Mouse (Mus musculus) ES-Bruce4 (cell line): ENCODE measurements around the gene Cryba2. TPM values are rescaled to one million over a fixed set of nuclear protein-coding genes. Genes with fewer than 3 reads are reported as not detected.

Experiments
- H3K27ac ChIP-seq: 2 replicates; pipeline ENCODE4 v1.5.1; 2012; ENCODE audit warnings: low read length, inconsistent platforms; ENCODE audit not compliant: insufficient read depth
- H3K27me3 ChIP-seq: 2 replicates; pipeline ENCODE4 v1.6.1; 2012; ENCODE audit warnings: mild to moderate bottlenecking, low read length, inconsistent platforms; ENCODE audit not compliant: control insufficient read depth, poor library complexity, insufficient read depth, severe bottlenecking
- H3K36me3 ChIP-seq: 2 replicates; pipeline ENCODE4 v1.6.1; 2012; ENCODE audit warnings: inconsistent platforms, mild to moderate bottlenecking, low read length, moderate library complexity; ENCODE audit not compliant: control insufficient read depth, poor library complexity, insufficient read depth, severe bottlenecking
- H3K4me1 ChIP-seq: one replicate; pipeline ENCODE4 v1.8.1; 2011; ENCODE audit warnings: low read length; ENCODE audit not compliant: control insufficient read depth, insufficient read depth
- H3K4me3 ChIP-seq: 2 replicates; pipeline ENCODE4 v1.5.1; 2011; ENCODE audit warnings: low read depth, mild to moderate bottlenecking, low read length
- H3K9ac ChIP-seq: 2 replicates; pipeline ENCODE4 v1.6.1; 2012; ENCODE audit warnings: low read depth, mild to moderate bottlenecking, inconsistent platforms; ENCODE audit not compliant: poor library complexity, severe bottlenecking
- H3K9me3 ChIP-seq: replicated peaks from 2 replicates; pipeline ENCODE4 v1.6.1; 2012; ENCODE audit warnings: mild to moderate bottlenecking, low read length, inconsistent platforms; ENCODE audit not compliant: control insufficient read depth, poor library complexity, insufficient read depth, severe bottlenecking
- CTCF ChIP-seq: IDR thresholded peaks from one replicate; pipeline ENCODE4 v1.8.1; 2011; ENCODE audit warnings: low read depth, low read length
- EP300 ChIP-seq: IDR thresholded peaks from 2 replicates; pipeline ENCODE4 v1.6.1; 2011; ENCODE audit warnings: low read depth, low read length; ENCODE audit not compliant: insufficient read depth
- POLR2A ChIP-seq: IDR thresholded peaks from one replicate; pipeline ENCODE4 v1.8.1; 2011; ENCODE audit warnings: low read length; ENCODE audit not compliant: insufficient read depth
- polyA plus RNA-seq: library from polyadenylated mRNA; stranded (reverse); fragments of >200 nt; gene quantifications from 2 replicates; pipeline ENCODE4 v1.2.4, GENCODE M21; 2011; ENCODE audit warnings: low read depth; ENCODE audit not compliant: missing spikeins, insufficient read depth, insufficient read length

Gene Cryba2
- polyA plus RNA-seq: not detected in 2 replicates

DNA sequence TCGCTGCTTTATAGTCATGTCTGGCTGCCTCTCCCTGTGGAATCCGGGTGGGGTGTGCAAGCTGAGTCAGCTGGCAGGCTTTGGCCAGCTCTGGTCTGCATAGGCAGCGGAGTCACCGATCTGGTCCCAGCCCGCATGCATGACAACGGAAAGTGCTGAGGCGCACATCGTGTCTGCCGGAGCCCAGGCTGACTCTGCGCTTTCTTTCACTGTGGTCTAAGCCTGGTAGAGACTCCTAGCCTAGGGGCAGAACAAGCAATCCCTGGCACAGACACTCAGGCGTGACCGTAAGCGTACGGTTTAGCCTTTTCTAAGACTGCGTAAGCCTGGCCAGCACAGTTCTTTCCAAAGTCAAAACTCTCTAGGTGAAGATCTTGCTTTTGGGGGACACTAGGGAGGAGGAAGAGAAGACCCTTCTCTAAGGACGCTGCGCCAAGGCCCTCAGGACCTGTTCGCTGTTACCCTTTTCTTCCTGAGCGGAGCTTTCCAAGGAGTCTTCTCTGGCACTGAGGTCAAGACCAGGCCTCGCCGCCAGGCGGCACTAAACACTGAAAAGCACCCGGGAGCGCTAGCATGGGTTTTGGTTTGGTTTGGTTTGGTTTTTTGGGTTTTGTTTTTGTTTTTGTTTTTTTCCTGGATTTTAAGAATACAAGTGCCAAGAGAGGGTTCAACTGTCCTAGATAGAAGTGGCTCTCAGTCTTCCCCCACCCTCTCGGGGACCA lies at the start of gene Cryba2:
Gene Cryba2, minus strand, starts transcription at position 10 of the 722 bp plus-strand sequence.
- H3K27ac ChIP-seq: no peak within 1 kb of the TSS
- H3K4me3 ChIP-seq: peak within 1 kb of the TSS; percentile 41
- no peaks in the 10 kb centered on the region for H3K9me3 ChIP-seq
- no peaks in the 10 kb centered on the region for H3K36me3 ChIP-seq
- H3K4me1 ChIP-seq: no peaks in the 10 kb centered on the region
- 0 out of 2 replicates have a peak, but pooled peaks cover 3% of the 10 kb centered on the region for H3K27me3 ChIP-seq
- no peak within 1 kb of the TSS for H3K9ac ChIP-seq
- TF ChIP-seq POLR2A: no peak
- TF ChIP-seq EP300: 0 out of 2 replicates have a peak, but pooled peaks have one; percentile 12
- TF ChIP-seq CTCF: peak; percentile 80

- Histone ChIP-seq H3K27me3 (peaks cover 3% of the 10 kb centered on the region), H3K4me1 (no peaks in the 10 kb centered on the region), H3K9ac (no peak overlapping the region), H3K4me3 (no peak overlapping the region), H3K36me3 (no peaks in the 10 kb centered on the region), H3K9me3 (no peaks in the 10 kb centered on the region), H3K27ac (no peak overlapping the region)
- TF ChIP-seq EP300 (no peak), CTCF (no peak), POLR2A (no peak)
These were observed 48.9 kb upstream of the Cryba2 start for GRCm38 (mm10) chr1:74941651-74942360.

DNA sequence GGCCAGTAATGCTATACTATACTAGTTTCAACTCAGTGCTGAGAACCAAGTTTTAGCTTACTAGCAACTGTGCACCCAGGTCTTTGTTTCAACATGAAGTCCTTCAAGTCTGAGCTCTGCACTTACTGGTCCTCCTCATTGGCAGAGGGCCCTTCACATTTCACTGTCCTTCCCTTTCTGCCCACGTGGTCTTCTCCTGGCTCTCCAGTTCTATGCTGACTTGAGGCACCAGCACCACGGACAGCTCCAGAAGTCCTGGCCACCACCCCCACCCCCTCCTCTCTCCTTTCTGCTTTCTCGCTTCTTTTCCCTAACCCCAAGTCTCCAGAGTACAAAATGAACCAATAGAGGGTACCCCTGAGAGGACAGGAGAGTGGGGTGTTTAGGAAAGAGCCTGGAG lies 46.8 kb upstream of the Cryba2 start:
- TF ChIP-seq CTCF: no peak
- no peak for TF ChIP-seq POLR2A
- no peak for TF ChIP-seq EP300
- Histone ChIP-seq H3K4me3 (no peak overlapping the region), H3K9ac (no peak overlapping the region), H3K27me3 (peaks cover 4% of the 10 kb centered on the region), H3K4me1 (no peaks in the 10 kb centered on the region), H3K36me3 (no peaks in the 10 kb centered on the region), H3K9me3 (no peaks in the 10 kb centered on the region), H3K27ac (no peak overlapping the region)

- TF ChIP-seq CTCF: no peak
- no peak for TF ChIP-seq POLR2A
- no peak for TF ChIP-seq EP300
- H3K27me3 ChIP-seq: peaks cover 4% of the 10 kb centered on the region
- H3K27ac ChIP-seq: no peak overlapping the region
- no peaks in the 10 kb centered on the region for H3K9me3 ChIP-seq
- no peak overlapping the region for H3K4me3 ChIP-seq
- no peak overlapping the region for H3K9ac ChIP-seq
- no peaks in the 10 kb centered on the region for H3K4me1 ChIP-seq
- no peaks in the 10 kb centered on the region for H3K36me3 ChIP-seq
These were observed 43.4 kb upstream of the Cryba2 start for GRCm38 (mm10) chr1:74936221-74936830.

DNA sequence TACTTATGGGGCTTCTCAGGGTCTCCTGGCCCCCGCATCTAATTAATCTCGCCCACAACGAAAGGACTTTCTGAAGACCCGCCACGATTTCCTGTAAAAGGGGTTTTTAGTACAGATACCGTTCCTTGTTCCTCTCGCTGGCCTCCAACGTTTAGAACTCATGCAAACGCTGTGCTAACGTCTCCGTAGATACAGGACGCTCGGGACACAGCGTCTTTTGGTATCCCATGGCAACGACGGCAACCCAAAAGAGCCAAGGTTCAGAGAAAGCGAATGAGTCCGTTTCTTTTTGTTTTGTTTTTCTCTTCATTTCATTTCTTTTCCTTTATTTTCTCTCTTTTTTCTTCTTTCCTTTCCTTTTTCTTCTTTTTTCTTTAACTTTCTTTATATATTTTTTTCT lies 42.5 kb upstream of the Cryba2 start, which contains the start of gene Cfap65:
Gene Cfap65, minus strand, starts transcription at position 198 of the 400 bp plus-strand sequence.
- H3K4me3 ChIP-seq: peak within 1 kb of the TSS; percentile 10; the same call in 1 of the 2 replicates
- H3K9ac ChIP-seq: no peak within 1 kb of the TSS
- no peaks in the 10 kb centered on the region for H3K9me3 ChIP-seq
- no peak for TF ChIP-seq CTCF
- TF ChIP-seq POLR2A: no peak
- no peak for TF ChIP-seq EP300
- H3K27me3 ChIP-seq: peaks cover 4% of the 10 kb centered on the region
- H3K4me1 ChIP-seq: no peaks in the 10 kb centered on the region
- no peak within 1 kb of the TSS for H3K27ac ChIP-seq
- no peaks in the 10 kb centered on the region for H3K36me3 ChIP-seq
